Comparison of ENCODE assay signal across 8 mouse cellular contexts in genomic region chr15:81871604-81872261, GRCm38 (mm10). TPM values are rescaled to one million over a fixed set of nuclear protein-coding genes. Genes with fewer than 3 reads are reported as not detected.
A peak's percentile ranks its signal among the peaks of the same experiment; 100 is the strongest.
DNase-seq lines count a peak whose midpoint lies in the region; TF ChIP-seq lines count a peak whose summit lies in the region.

Gene Phf5a (minus strand): TSS chr15:81871911.

- peak; percentile 59 for TF ChIP-seq POLR2A in cortical plate, adult 2 months (IDR thresholded peaks at IDR 0.05; ENCODE audit: extremely low read depth, insufficient read depth, low read length)

- 0 out of 2 replicates have a peak, but pooled peaks cover 2% of the 10 kb centered on the region for H3K4me1 ChIP-seq in cortical plate, adult 2 months (ENCODE audit: control insufficient read depth, insufficient read depth, low read length)

- TF ChIP-seq CTCF in cortical plate, adult 2 months (IDR thresholded peaks at IDR 0.05; ENCODE audit: extremely low read depth, insufficient read depth, low read length), result no peak

- H3K27ac ChIP-seq in cortical plate, adult 2 months (ENCODE audit: insufficient read depth, low read length), result peak within 1 kb of the TSS; percentile 97

- DNase-seq in ZHBTc4 (ENCODE audit: low read depth, low spot score), result peak; percentile 98
- peak; percentile 72 to 76 for DNase-seq in gastrocnemius, adult 8-10 months (ENCODE audit: low spot score in 2 of 2)
- peak; percentile 96 for DNase-seq in hindlimb bud, embryonic 11.5 days (ENCODE audit: extremely low spot score, low read depth, low spot score)
- peak; percentile 90 to 92 for DNase-seq in left cerebral cortex, postnatal 14 days (ENCODE audit: low spot score in 2 of 2)
- peak; percentile 98 for DNase-seq in mesoderm, embryonic 11.5 days (ENCODE audit: low read depth, low spot score)
- peak; percentile 76 to 86 for DNase-seq in right cerebral cortex, postnatal 36 days (ENCODE audit: low spot score in 2 of 2)
- peak; percentile 96 for DNase-seq in yolk sac, embryonic 10.5 days (ENCODE audit: low spot score)

- intact Hi-C loops in left cerebral cortex, postnatal 14 days (cut with DNase I), result no loop called here

- H3K4me3 ChIP-seq in cortical plate, adult 2 months (ENCODE audit: insufficient read depth, low read length), result peak within 1 kb of the TSS; percentile 79

RNA-seq across cellular contexts. Expression of gene Phf5a, which starts in this region (rescaled TPM):
- 53.3 and 57.7 TPM in 2 replicates for polyA plus RNA-seq in cortical plate, adult 2 months (2012; rRNA removed)
- total RNA-seq in gastrocnemius, adult 8-10 months (2022), result 10 to 100 TPM; 39.0 to 44.3 (median 39.3) TPM
- total RNA-seq in left cerebral cortex, postnatal 14 days (2021), result 10 to 100 TPM; 31.8 to 39.8 TPM

Comparison
In these comparisons a context has a peak if more than half of its experiments do, and no peak if none do; other contexts are left out.
1. Peak in every context shown above with its lines: DNase-seq, H3K4me3 ChIP-seq and H3K27ac ChIP-seq.